Mouse (Mus musculus) liver, adult (tissue): Measurements from ENCODE around the gene Cish.

Experiments used
- GATA4 ChIP-seq: IDR thresholded peaks from 2 replicates; pipeline ENCODE4 v1.6.1; 2014; ENCODE audit warnings: mild to moderate bottlenecking, low read length; ENCODE audit not compliant: insufficient replicate concordance

The Cish gene

DNA sequence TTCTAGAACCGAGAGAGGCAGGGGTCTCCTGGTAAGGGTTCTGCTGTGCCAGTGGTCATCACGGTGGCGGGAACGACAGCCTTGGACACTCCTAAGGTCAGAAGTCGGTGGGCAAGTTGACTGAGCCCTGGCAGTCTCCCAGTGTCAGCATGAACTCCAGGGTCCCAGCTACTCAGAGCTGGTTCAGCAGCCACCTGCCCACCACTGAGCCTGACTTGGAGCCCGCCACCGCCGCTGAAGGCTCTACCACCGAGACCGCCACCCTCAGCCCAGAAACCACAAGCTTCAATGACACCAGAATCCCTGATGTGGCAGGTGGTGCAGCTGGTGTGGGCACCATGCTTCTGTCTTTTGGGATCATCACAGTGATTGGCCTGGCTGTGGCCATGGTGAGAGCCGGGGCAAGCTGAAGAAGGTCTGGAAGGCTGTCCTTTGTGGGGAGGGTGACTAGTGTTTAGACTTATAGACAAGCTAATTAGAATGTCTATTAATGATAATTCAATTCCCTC lies 46.4 kb downstream of the Cish start:
- TF ChIP-seq GATA4: no peak

DNA sequence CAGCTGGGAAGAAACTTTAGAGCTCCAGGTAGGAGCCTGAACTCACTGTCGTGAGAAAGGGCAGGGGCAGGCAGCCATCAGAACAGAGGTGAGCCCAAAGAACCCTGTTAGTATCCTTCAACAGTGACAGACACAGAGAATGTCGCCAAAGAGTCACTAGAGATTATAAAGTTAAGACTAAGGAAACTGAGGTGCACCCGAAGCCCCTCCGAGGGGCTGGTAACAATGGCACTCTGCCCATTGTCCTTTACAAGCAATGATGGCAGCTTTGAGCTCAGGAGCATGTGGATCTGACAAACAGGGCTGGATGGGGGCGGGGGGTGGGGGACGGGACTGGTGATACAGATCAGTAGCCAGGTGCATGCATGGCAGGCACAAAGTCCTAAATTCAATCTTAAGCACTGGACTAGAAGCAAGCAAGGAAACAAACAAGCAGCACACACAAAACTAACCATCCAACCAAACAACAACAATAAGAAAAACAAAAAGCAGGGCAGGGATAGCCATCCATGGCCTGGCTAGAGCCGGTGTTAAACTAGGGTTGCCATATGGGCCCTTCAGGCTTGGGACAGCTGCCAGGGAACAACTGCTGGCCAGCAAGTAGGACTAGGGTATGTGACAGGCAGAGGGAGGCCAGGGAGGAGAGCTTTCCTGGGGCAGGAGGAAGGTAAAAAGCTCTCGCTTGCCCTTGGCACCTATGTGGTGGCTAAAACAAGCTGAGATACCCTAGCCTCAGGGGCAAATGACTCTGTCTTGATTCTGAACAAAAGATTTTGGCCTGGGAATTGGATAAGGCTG lies 47.5 kb downstream of the Cish start:
- no peak for TF ChIP-seq GATA4

DNA sequence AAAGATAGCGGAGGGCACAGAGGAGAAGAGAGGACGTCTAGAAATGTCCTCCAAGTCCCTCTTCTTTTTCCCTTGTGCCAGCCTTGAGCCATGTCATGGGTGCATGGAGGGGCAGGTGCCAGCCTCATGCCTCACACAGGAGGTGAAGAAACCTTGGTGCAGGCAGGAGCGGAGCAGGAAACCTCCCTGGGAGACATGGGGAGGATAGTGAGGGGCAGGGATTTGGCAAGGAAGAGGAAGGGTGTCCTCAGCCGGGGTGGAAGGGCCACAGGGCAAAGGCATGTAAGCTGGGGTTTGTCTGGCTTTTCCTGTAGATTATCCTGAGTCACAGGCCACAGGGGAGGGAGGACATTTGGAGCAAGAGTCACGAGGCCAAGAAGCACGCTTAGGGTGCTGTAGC lies 48.2 kb downstream of the Cish start:
- no peak for TF ChIP-seq GATA4

DNA sequence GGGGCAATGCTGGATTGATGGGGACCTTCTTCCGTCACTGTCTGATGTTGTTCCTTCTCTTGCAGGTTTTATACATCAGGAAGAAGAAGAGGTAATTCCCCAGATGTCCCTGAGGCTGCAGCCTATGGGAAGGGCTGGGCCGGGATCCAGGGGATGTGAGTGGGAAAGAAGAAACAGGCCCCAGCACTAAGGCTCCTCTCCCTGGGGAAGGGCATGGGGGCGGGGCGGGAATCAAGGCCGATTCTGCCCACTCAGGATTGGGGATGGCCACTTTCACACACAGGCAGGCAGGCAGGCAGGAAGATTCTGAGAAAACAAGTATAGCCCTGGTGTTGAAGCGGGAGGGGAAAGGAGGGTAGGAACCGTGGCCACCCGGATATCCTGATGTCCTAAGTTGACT lies 50.3 kb downstream of the Cish start:
- no peak for TF ChIP-seq GATA4

DNA sequence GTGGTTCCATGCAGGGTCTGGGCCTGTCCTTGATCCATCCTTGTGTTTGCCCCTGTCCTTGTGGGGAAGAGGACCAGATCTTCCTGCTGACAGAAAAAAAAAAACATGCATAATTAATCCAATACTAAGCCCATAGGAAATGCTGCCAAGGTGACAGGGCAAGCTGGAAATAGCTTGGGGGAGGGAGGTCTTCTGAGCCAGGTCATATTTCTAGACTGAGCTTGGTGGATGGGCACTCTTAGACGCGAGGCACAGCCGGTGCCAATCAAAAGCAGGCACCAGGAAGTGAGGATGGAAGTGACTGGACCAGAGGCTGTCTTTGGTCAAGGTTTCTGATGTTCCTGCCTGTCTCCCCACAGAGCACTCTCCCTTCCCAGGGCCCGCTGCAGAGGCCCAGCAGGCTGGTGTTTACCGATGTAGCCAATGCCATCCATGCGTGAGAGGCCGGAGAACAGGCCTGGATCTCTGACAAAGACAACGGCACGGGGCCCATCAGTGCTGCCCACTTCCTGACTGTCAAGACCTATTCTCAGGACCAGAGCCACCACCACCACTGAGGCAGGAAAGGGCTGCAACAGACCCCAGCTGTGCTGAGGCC lies 51.9 kb downstream of the Cish start:
- no peak for TF ChIP-seq GATA4

DNA sequence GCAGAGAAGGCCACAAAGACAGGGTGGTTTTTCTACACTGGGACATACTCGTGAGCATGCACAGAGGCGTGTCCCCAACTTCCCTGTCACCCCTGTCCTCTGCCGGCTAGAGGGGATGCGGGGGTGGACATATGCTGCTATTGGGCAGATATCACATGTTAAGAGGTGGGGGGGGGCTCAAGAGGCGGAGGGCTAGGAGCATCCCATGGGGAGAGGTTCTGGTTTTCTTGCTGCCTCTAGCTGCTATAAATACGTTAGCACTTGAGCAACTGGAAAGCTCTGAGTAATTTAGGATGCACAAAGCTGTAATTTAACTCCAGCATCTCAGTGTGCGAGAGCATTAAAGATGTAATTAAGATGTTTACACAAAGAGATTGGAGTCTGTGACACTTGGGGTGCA lies 53.5 kb downstream of the Cish start:
- no peak for TF ChIP-seq GATA4
